Mouse (Mus musculus) brain, embryonic 14.5 days (tissue): Measurements from ENCODE around the gene Olfr1286. TPM values are rescaled to one million over a fixed set of nuclear protein-coding genes. Genes with fewer than 3 reads are reported as not detected.

Experiments used
- DNase-seq: peaks from one replicate; pipeline ENCODE4 v3.0.0-alpha.2; 2011; ENCODE audit warnings: low read depth
- CTCF ChIP-seq: fragments of 200-500 bp; IDR thresholded peaks from 2 replicates; pipeline ENCODE4 v1.5.1; 2012; ENCODE audit warnings: inconsistent platforms, mild to moderate bottlenecking, moderate library complexity, borderline replicate concordance; ENCODE audit not compliant: insufficient read depth, insufficient read length; ENCODE audit errors: extremely low read depth
- POLR2A ChIP-seq: fragments of 200-500 bp; IDR thresholded peaks from 2 replicates; pipeline ENCODE4 v1.6.1; 2012; ENCODE audit warnings: mild to moderate bottlenecking, inconsistent platforms, borderline replicate concordance; ENCODE audit not compliant: poor library complexity, insufficient read depth, insufficient read length, severe bottlenecking; ENCODE audit errors: extremely low read depth
- polyA plus RNA-seq: library from polyadenylated mRNA; depleted of rRNA; stranded (reverse); fragments of >200 nt; gene quantifications from 2 replicates; pipeline ENCODE4 v1.2.3, GENCODE M21; 2012; rRNA removed

The Olfr1286 gene
- not detected in 2 replicates for polyA plus RNA-seq

DNA sequence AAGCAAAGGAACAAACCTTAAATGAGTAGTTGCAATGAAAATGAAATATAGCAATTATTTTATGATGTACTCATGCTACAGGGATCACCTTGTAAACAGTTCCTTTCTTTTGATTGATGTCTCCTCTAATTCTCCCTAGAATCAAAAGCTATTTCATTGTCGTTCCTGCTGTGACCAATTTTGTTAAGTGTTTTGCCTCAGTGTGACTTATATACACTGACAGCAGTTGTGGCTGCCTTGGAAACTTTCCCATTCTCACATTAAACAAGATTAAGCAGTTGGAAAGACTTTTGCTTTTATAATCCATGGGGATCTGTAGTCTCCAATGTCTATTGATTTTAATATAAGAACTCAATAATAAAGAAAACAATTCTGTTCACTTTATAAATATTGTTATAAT, at the start of gene Olfr1286:
Olfr1286 (minus strand) TSS at position 185 of the 400 bp plus-strand sequence.
- TF ChIP-seq POLR2A (no peak), CTCF (no peak)
- peak; percentile 15 for DNase-seq

DNA sequence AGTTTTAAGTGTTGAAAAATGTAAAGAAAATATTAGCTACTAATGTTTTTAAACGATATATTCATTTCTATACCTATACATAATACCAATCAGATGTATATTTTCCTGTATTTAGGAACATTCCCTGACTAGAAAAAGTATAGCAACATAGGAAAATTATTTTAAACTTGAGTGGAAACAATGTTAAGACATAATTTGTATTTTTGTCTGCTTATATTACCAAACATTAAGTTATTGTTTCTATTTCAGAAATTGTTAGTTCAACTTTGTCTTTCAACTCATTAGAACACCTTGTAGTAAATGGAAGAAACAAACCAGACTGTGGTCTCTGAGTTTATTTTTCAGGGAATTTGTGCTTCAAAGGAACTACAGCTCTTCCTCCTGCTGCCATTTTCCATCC, 25.9 kb upstream of the Olfr1286 start, which contains the start of gene Olfr1287:
Olfr1287 (plus strand) TSS at position 301 of the 400 bp plus-strand sequence.
- no peak for DNase-seq
- TF ChIP-seq CTCF = no peak
- TF ChIP-seq POLR2A = no peak

DNA sequence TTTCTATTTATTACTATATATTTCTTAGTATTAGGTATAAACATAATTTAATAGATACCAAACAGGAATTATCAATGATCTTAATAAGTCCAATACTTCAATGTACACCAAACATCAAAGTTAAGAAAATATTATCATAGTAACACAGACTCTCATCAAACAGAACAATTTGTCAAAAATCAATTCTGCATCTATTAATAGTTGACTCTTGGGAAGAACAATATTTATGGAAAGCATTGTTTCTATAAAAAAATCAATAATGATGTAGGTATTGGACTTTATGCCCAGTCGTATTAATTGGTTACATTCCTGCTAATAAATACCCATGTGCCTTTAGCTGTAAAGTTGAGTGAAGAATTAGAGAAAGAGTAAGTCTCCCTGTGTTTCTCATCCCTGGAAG, 47.7 kb downstream of the Olfr1286 start, which contains the start of gene Olfr1284:
Olfr1284 (plus strand) TSS at position 301 of the 400 bp plus-strand sequence.
- TF ChIP-seq CTCF (no peak), POLR2A (no peak)
- no peak for DNase-seq

Other genes with a start within 250 kb of the Olfr1286 start
- gene 4930430A15Rik, start 193.5 kb downstream of the Olfr1286 start, polyA plus RNA-seq = not detected in 2 replicates
- gene Olfr1275, start 187.8 kb downstream of the Olfr1286 start, polyA plus RNA-seq = not detected in 2 replicates
- gene Olfr1276, start 168.6 kb downstream of the Olfr1286 start, polyA plus RNA-seq = not detected in 2 replicates
- not detected in 2 replicates for gene Olfr1277, start 149.0 kb downstream of the Olfr1286 start, polyA plus RNA-seq
- gene Olfr1278, start 133.0 kb downstream of the Olfr1286 start, polyA plus RNA-seq = not detected in 2 replicates
- not detected in 2 replicates for gene Olfr1279, start 122.5 kb downstream of the Olfr1286 start, polyA plus RNA-seq
- not detected in 2 replicates for gene Olfr1280, start 109.1 kb downstream of the Olfr1286 start, polyA plus RNA-seq
- gene Olfr1281, start 96.6 kb downstream of the Olfr1286 start, polyA plus RNA-seq = not detected in 2 replicates
- not detected in 2 replicates for gene Olfr1282, start 87.0 kb downstream of the Olfr1286 start, polyA plus RNA-seq
- not detected in 2 replicates for gene Olfr1283, start 56.3 kb downstream of the Olfr1286 start, polyA plus RNA-seq
- gene Olfr1284, start 47.6 kb downstream of the Olfr1286 start, polyA plus RNA-seq = not detected in 2 replicates
- gene Olfr1287, start 26.0 kb upstream of the Olfr1286 start, polyA plus RNA-seq = not detected in 2 replicates
- gene Olfr1288, start 51.0 kb upstream of the Olfr1286 start, polyA plus RNA-seq = not detected in 2 replicates
- not detected in 2 replicates for gene Olfr1289, start 57.7 kb upstream of the Olfr1286 start, polyA plus RNA-seq
- gene Olfr1290, start 70.7 kb upstream of the Olfr1286 start, polyA plus RNA-seq = not detected in 2 replicates
- gene Olfr1291-ps1, start 74.1 kb upstream of the Olfr1286 start, polyA plus RNA-seq = not detected in 2 replicates
- not detected in 2 replicates for gene Olfr1293-ps, start 102.1 kb upstream of the Olfr1286 start, polyA plus RNA-seq
- not detected in 2 replicates for gene Olfr1294, start 117.2 kb upstream of the Olfr1286 start, polyA plus RNA-seq
- gene Olfr1295, start 146.6 kb upstream of the Olfr1286 start, polyA plus RNA-seq = not detected in 2 replicates
- not detected in 2 replicates for gene Olfr1297, start 203.4 kb upstream of the Olfr1286 start, polyA plus RNA-seq
- gene Olfr1298, start 226.1 kb upstream of the Olfr1286 start, polyA plus RNA-seq = not detected in 2 replicates
- not detected in 2 replicates for gene Olfr1299, start 238.3 kb upstream of the Olfr1286 start, polyA plus RNA-seq